Mouse (Mus musculus) limb, embryonic 11.5 days (tissue): ENCODE results near the gene Arap1. TPM values are rescaled to one million over a fixed set of nuclear protein-coding genes. Genes with fewer than 3 reads are reported as not detected.

ENCODE experiments used
- ATAC-seq: fragments of 200-750 bp; cut with Nextera tagmentation; 2 replicates; pipeline ENCODE4 v1.8.0; 2017; ENCODE audit warnings: low read depth; ENCODE audit not compliant: insufficient number of reproducible peaks, low FRiP score, low TSS enrichment
- DNase-seq: peaks from one replicate; pipeline ENCODE4 v3.0.0-alpha.2; 2015; ENCODE audit warnings: low spot score
- H3K27ac ChIP-seq: fragments of 300-500 bp; sonication (generic); replicated peaks from 2 replicates; pipeline ENCODE4 v1.5.1; 2014; ENCODE audit warnings: low read depth, mild to moderate bottlenecking, low read length
- H3K27me3 ChIP-seq: fragments of 300-500 bp; sonication (generic); 2 replicates; pipeline ENCODE4 v1.6.1; 2014; ENCODE audit warnings: mild to moderate bottlenecking, low read length, mixed read lengths; ENCODE audit not compliant: control insufficient read depth, insufficient read depth
- H3K36me3 ChIP-seq: fragments of 300-500 bp; sonication (generic); 2 replicates; pipeline ENCODE4 v1.6.1; 2014; ENCODE audit warnings: mild to moderate bottlenecking, low read length, moderate library complexity, mixed read lengths; ENCODE audit not compliant: control insufficient read depth, insufficient read depth
- H3K4me1 ChIP-seq: fragments of 300-500 bp; sonication (generic); 2 replicates; pipeline ENCODE4 v1.6.1; 2014; ENCODE audit warnings: low read length, mixed read lengths; ENCODE audit not compliant: control insufficient read depth, insufficient read depth
- H3K4me2 ChIP-seq: fragments of 300-500 bp; sonication (generic); 2 replicates; pipeline ENCODE4 v1.6.1; 2014; ENCODE audit warnings: low read depth, mild to moderate bottlenecking, moderate library complexity; ENCODE audit not compliant: severe bottlenecking
- H3K4me3 ChIP-seq: fragments of 300-500 bp; sonication (generic); 2 replicates; pipeline ENCODE4 v1.5.1; 2014; ENCODE audit warnings: low read depth, low read length
- H3K9ac ChIP-seq: fragments of 300-500 bp; sonication (generic); 2 replicates; pipeline ENCODE4 v1.6.1; 2014; ENCODE audit warnings: mild to moderate bottlenecking, low read length
- H3K9me3 ChIP-seq: fragments of 300-500 bp; sonication (generic); 2 replicates; pipeline ENCODE4 v1.6.1; 2016; ENCODE audit warnings: low read length; ENCODE audit not compliant: control insufficient read depth
- WGBS: fragments of 180-500 bp; shearing (Covaris S2); extraction: QIAGEN DNeasy Blood & Tissue Kit; methylation state at CpG from one replicate; pipeline ENCODE4 v1.1.7; 2014; 5-methylcytosine and 5-hydroxymethylcytosine counted together
- polyA plus RNA-seq: library from polyadenylated mRNA; unstranded; fragments of >200 nt; fragmentation: Nextera tagmentation; extraction: Ambion mirVana; gene quantifications from 2 replicates; pipeline ENCODE4 v1.2.1, GENCODE M21; 2014

The Arap1 gene
- polyA plus RNA-seq, 1 experiment from 2014 or later: 14.3 TPM

DNA sequence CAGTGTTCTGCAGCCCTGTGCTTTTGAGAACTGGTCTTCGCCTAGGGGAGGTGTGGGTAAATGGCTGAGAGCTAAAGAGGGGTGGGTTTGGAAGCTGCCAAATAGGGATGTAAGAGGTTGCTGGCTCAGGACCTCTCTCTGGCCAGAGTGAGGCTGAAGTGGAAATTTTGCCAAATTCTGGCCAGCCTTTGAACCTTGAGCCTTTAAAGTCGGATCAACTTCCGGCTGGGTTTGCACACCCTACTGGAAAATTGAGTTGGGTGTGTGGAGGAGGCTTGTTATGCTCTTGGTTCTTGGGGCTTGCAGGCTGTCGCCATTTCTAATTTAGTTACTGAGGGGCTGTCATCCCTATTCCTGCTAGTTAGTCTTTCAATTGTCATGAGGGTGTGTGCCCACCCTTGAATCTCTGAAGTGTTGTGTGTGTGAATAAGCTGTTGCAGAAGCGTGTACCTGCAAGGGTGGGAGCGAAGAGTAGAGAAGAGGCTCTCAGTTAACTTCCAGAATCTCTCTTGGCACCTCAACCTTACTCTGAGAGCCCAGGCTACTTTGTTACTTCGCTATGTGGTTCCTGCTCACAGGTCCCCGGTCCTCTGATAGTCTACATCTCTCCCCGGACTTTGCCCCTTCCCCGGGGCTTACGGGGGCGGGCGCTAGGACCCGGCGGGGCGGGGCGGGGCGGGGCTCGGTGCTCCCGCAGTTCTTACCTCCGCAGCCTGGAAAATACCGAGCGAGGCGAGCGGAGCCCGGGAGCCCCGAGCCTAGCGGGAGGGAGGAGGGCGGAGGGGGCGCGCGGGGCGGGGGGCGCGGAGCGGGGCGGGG, 27.3 kb upstream of the Arap1 start:
- peak overlapping the region; percentile 98 for H3K4me2 ChIP-seq
- 7% methylated on average over 27 of the region's 37 CpGs for WGBS
- H3K27me3 ChIP-seq: peaks cover 7% of the 10 kb centered on the region; the same call in 1 of the 2 replicates
- H3K4me3 ChIP-seq: peak overlapping the region; percentile 71
- H3K9ac ChIP-seq: peak overlapping the region; percentile 68
- no peaks in the 10 kb centered on the region for H3K36me3 ChIP-seq
- ATAC-seq: no peak; the same call in 1 of the 2 replicates
- peak; percentile 74 for DNase-seq
- no peak overlapping the region for H3K27ac ChIP-seq
- H3K4me1 ChIP-seq: peaks cover 6% of the 10 kb centered on the region; the same call in 1 of the 2 replicates
- no peaks in the 10 kb centered on the region for H3K9me3 ChIP-seq

DNA sequence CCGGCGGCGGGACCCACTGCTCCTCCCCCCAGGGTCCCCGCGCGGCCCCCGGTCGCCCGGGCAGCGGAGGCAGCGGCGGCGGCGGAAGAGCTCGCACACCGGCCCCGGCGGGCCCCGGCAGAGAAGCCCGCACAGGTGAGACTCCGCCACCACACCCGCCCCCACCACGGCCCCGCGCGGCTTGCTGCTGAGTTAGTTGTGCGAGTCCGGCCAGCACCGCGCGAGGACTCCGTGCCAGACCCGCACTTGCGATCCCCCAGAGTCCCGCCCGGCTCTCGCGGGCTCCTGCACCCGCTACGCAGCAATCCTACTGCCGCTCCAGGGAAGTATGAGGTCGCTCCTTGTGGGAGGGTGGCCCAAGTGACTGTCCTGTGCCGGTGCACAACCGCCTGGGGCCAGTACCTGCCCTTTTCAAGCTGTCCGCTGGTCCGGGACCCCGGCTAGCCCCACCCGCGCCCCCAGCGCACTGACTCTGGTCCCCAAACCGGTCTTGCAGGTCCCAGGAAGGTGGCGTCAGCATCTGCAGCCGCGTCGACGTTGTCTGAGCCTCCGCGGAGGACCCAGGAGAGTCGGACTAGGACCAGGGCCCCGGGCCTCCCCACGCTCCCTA, 26.5 kb upstream of the Arap1 start:
- peak overlapping the region; percentile 71 for H3K4me3 ChIP-seq
- peaks cover 7% of the 10 kb centered on the region; the same call in 1 of the 2 replicates for H3K27me3 ChIP-seq
- peak; percentile 68 for DNase-seq
- WGBS: under 1% methylated on average over 59 of the region's 61 CpGs
- peak overlapping the region; percentile 68 for H3K9ac ChIP-seq
- peaks cover 6% of the 10 kb centered on the region; the same call in 1 of the 2 replicates for H3K4me1 ChIP-seq
- no peaks in the 10 kb centered on the region for H3K36me3 ChIP-seq
- H3K9me3 ChIP-seq: no peaks in the 10 kb centered on the region
- H3K27ac ChIP-seq: no peak overlapping the region
- peak; percentile 65 for ATAC-seq
- H3K4me2 ChIP-seq: peak overlapping the region; percentile 98

DNA sequence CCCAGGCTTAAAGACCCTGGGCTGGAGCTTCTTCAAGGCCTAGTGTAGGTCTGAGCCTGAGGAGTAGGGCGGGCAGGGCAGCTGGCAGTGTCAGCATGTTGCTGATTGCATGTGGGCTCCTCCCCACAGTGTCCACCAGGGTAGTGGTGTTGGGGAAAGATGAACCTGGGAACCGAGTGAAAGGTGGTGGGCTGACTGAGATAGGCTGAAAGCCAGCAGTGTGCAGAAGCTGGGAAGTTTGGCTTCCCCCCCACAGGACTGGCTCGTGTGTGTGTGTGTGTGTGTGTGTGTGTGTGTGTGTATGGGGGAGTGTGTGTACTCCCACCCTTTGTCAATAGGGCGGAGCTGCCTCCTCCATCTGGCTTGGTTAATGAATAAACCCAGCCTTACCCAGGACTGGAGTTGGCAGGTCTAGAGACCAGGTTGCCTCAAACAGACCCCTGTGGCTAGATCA, 24.7 kb upstream of the Arap1 start:
- peaks cover 6% of the 10 kb centered on the region; the same call in 1 of the 2 replicates for H3K4me1 ChIP-seq
- ATAC-seq: no peak
- DNase-seq: no peak
- H3K36me3 ChIP-seq: no peaks in the 10 kb centered on the region
- H3K4me2 ChIP-seq: no peak overlapping the region
- H3K27ac ChIP-seq: no peak overlapping the region
- peaks cover 7% of the 10 kb centered on the region; the same call in 1 of the 2 replicates for H3K27me3 ChIP-seq
- H3K9me3 ChIP-seq: no peaks in the 10 kb centered on the region
- no peak overlapping the region for H3K9ac ChIP-seq
- H3K4me3 ChIP-seq: no peak overlapping the region
- WGBS: 68% methylated on average over 4 of the region's 4 CpGs

DNA sequence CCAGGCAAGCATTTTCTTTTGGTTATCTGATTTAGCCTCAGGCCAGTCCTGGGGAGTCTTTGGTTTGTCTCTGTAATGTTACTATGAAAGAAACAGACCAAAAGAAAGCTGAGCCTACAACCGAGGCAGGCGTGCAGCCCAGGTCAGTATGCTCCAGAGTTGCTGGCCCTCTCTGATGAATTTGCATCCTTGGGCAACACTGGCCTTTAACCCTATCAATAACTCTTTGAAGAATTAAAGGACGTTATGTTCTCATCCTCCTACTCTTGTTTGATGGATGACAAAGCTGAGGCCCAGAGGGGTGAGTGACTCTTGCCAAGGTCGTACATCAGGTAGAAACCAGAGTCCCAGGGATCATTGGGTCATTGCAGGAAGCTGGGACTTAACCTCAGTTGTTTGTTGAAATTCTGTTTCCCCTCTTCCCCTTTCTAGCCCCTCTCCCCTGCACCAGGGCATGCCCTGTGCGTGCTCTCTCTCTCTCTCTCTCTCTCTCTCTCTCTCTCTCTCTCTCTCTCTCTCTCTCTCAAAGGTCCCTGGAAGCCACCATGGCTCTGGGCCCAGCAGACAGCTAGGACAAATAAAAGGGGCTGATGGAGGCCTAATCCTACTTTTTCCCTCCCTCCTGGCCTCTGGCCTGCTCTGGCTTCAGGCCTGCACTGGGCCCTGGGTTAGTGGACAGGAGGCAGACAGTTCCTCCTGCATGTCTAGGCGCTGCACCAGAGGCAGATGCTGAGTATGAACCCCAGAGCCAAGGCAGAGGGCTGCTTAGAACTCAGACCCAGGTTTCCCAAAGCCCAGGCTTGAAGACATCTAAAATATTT, 23.5 kb upstream of the Arap1 start:
- DNase-seq (no peak), ATAC-seq (no peak)
- Histone ChIP-seq H3K27ac (no peak overlapping the region), H3K27me3 (peaks cover 7% of the 10 kb centered on the region; the same call in 1 of the 2 replicates), H3K4me3 (no peak overlapping the region), H3K36me3 (no peaks in the 10 kb centered on the region), H3K4me1 (peaks cover 6% of the 10 kb centered on the region; the same call in 1 of the 2 replicates), H3K9ac (no peak overlapping the region), H3K4me2 (no peak overlapping the region), H3K9me3 (no peaks in the 10 kb centered on the region)
- 63% methylated on average over 6 of the region's 6 CpGs for WGBS

DNA sequence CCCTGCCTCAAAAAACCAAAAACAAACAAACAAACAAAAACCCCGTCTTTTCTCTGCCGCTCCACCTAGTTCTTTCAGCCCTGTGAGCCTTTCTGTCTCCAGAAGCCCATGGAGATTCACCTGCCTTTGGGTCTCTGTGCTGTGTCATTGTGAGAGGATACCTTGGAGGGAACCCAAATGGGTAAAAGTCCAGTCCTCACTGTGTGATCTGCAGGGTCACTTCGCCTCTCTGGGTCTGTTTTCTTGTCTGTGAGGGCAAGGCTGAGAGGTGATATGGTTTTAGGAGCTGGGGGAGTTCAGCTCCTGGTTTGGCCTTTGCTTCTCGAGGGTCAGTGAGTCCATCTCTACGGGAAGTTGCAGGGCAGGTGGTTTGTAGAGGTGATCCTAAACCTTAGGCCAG, 21.9 kb upstream of the Arap1 start:
- ATAC-seq (no peak), DNase-seq (no peak)
- WGBS: 80% methylated on average over 5 of the region's 5 CpGs
- H3K27me3 ChIP-seq: peaks cover 5% of the 10 kb centered on the region; the same call in 1 of the 2 replicates
- H3K36me3 ChIP-seq: no peaks in the 10 kb centered on the region
- no peak overlapping the region for H3K4me2 ChIP-seq
- no peak overlapping the region for H3K9ac ChIP-seq
- no peaks in the 10 kb centered on the region for H3K9me3 ChIP-seq
- H3K4me1 ChIP-seq: peaks cover 6% of the 10 kb centered on the region; the same call in 1 of the 2 replicates
- H3K27ac ChIP-seq: no peak overlapping the region
- no peak overlapping the region for H3K4me3 ChIP-seq

DNA sequence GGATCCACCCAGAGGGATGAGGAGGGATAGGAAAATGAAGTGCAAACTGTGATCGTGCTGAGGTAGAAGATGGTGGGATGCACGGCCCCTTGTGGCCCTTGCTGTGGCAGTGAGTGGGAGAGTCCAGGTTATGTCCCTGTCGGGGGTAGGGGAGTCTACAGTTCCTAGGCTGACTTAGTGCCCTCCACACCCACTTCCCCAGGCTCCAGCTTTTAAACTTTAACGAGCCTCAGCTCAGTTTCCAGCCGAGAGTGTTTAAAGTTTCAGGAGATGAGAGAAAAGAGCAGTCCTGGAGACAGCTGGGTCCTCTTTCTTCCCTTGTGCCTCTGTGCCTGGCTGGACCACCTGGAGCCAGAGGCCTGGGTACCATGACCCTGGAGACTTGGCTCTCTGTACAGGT, 20.6 kb upstream of the Arap1 start:
- Histone ChIP-seq H3K4me1 (no peaks in the 10 kb centered on the region), H3K27ac (no peak overlapping the region), H3K9me3 (no peaks in the 10 kb centered on the region), H3K27me3 (no peaks in the 10 kb centered on the region), H3K36me3 (no peaks in the 10 kb centered on the region), H3K4me2 (no peak overlapping the region), H3K4me3 (no peak overlapping the region), H3K9ac (no peak overlapping the region)
- DNase-seq: no peak
- no peak for ATAC-seq
- WGBS: 44% methylated on average over 5 of the region's 5 CpGs

DNA sequence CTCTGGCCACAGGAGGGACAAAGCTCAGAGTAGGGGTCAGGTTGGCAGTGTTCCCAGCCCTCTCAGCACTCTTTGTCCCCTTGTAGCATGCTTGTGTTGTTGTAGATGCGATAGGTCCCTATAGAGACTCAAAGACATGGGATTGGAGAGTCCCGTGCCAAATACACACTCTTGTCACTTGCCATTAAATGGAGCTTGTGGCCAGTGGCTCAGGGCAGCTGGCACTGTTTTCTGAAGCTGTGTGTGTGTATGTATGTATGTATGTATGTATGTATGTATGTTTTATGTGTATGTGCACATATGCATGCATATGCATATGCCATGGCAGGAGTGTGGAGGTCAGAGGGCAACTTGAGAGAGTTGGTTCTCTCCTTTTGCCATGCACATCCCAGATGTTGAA, 20.1 kb upstream of the Arap1 start:
- no peak overlapping the region for H3K27ac ChIP-seq
- ATAC-seq: no peak
- H3K4me2 ChIP-seq: no peak overlapping the region
- DNase-seq: no peak
- WGBS: 96% methylated on average over 2 of the region's 2 CpGs
- H3K4me1 ChIP-seq: no peaks in the 10 kb centered on the region
- H3K9me3 ChIP-seq: no peaks in the 10 kb centered on the region
- no peak overlapping the region for H3K4me3 ChIP-seq
- H3K9ac ChIP-seq: no peak overlapping the region
- H3K36me3 ChIP-seq: no peaks in the 10 kb centered on the region
- H3K27me3 ChIP-seq: no peaks in the 10 kb centered on the region

DNA sequence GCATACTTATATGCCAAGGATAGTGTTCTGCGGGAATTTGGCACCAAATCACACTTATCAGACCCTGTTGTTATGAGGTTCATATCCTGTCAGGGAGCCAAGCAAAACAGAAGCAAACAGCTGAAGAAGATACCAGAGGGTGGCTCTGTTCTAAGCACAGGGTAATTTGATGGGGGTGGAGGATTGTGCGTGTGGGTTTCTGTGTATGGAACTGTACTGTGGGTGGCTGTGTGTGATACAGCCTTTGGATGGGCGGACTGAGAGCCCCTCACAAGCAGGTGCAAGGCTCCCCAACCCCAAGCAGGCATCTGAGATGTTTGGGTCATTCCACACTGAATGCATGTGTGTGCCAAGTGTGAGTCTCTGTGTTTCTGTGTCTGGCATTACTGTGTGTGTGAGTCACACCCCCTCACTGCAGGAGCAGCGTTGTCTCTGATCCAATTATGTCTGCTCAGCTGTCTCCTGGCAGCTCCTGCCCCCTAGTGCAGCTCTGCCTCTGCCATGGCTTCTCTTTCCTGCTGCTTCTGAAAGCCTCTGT, 19.2 kb upstream of the Arap1 start:
- ATAC-seq (no peak), DNase-seq (no peak)
- WGBS: 72% methylated on average over 4 of the region's 4 CpGs

More for the DNA sequence above, 19.2 kb upstream of the Arap1 start:
- Histone ChIP-seq H3K36me3 (no peaks in the 10 kb centered on the region), H3K4me3 (no peak overlapping the region), H3K27ac (no peak overlapping the region), H3K9ac (no peak overlapping the region), H3K4me2 (no peak overlapping the region), H3K4me1 (no peaks in the 10 kb centered on the region), H3K9me3 (no peaks in the 10 kb centered on the region), H3K27me3 (no peaks in the 10 kb centered on the region)
